Mouse (Mus musculus) cortical plate, adult 2 months (tissue): ENCODE measurements around the gene Trim12c.

Source experiments
- CTCF ChIP-seq: fragments of 200-500 bp; IDR thresholded peaks from 2 replicates; pipeline ENCODE4 v1.5.1; 2011; ENCODE audit warnings: mild to moderate bottlenecking, control low read depth, low read length; ENCODE audit not compliant: insufficient read depth; ENCODE audit errors: extremely low read depth
- POLR2A ChIP-seq: fragments of 200-500 bp; IDR thresholded peaks from 2 replicates; pipeline ENCODE4 v1.6.1; 2011; ENCODE audit warnings: mild to moderate bottlenecking, low read length, control low read depth; ENCODE audit not compliant: insufficient read depth; ENCODE audit errors: extremely low read depth

- TF ChIP-seq CTCF (no peak), POLR2A (no peak)
Observed at GRCm38 (mm10) chr7:104369736-104370414, 16.7 kb upstream of the Trim12c start, which contains the start of gene Trim30b.
